Mouse (Mus musculus) hindbrain, embryonic 14.5 days (tissue): ENCODE results near the gene Slc27a2. TPM values are rescaled to one million over a fixed set of nuclear protein-coding genes. Genes with fewer than 3 reads are reported as not detected.
"Not testable (repeated sequence)": the region's sequence is repeated elsewhere in the genome, so short reads cannot be mapped to it uniquely, and the experiment has no call there.

ENCODE experiments used
- ATAC-seq: fragments of 200-750 bp; cut with Nextera tagmentation; 2 replicates; pipeline ENCODE4 v1.8.0; 2017; ENCODE audit warnings: moderate number of reproducible peaks, mild to moderate bottlenecking, moderate TSS enrichment, moderate library complexity; ENCODE audit not compliant: low FRiP score
- DNase-seq: peaks from one replicate; pipeline ENCODE4 v3.0.0-alpha.2; 2015; ENCODE audit warnings: low spot score
- H3K27ac ChIP-seq: fragments of 300-500 bp; sonication (generic); 2 replicates; pipeline ENCODE4 v1.5.1; 2014; ENCODE audit warnings: mild to moderate bottlenecking, moderate library complexity
- H3K27me3 ChIP-seq: fragments of 300-500 bp; sonication (generic); 2 replicates; pipeline ENCODE4 v1.6.1; 2014; ENCODE audit warnings: mild to moderate bottlenecking, low read length, mixed read lengths; ENCODE audit not compliant: control insufficient read depth, insufficient read depth
- H3K36me3 ChIP-seq: fragments of 300-500 bp; sonication (generic); replicated peaks from 2 replicates; pipeline ENCODE4 v1.6.1; 2014; ENCODE audit not compliant: control insufficient read depth, insufficient read depth
- H3K4me1 ChIP-seq: fragments of 300-500 bp; sonication (generic); replicated peaks from 2 replicates; pipeline ENCODE4 v1.6.1; 2014; ENCODE audit warnings: antibody characterized with exemption, low read length, mixed read lengths; ENCODE audit not compliant: control insufficient read depth, insufficient read depth
- H3K4me2 ChIP-seq: fragments of 300-500 bp; sonication (generic); replicated peaks from 2 replicates; pipeline ENCODE4 v1.6.1; 2014; ENCODE audit warnings: mild to moderate bottlenecking, moderate library complexity
- H3K4me3 ChIP-seq: fragments of 300-500 bp; sonication (generic); replicated peaks from 2 replicates; pipeline ENCODE4 v1.5.1; 2014; ENCODE audit warnings: mild to moderate bottlenecking, low read length
- H3K9ac ChIP-seq: fragments of 300-500 bp; sonication (generic); 2 replicates; pipeline ENCODE4 v1.6.1; 2014
- H3K9me3 ChIP-seq: fragments of 300-500 bp; sonication (generic); 2 replicates; pipeline ENCODE4 v1.6.1; 2016; ENCODE audit warnings: low read length; ENCODE audit not compliant: control insufficient read depth
- WGBS: fragments of 180-500 bp; shearing (Covaris S2); extraction: QIAGEN DNeasy Blood & Tissue Kit; methylation state at CpG from one replicate; pipeline ENCODE4 v1.1.7; 2014; 5-methylcytosine and 5-hydroxymethylcytosine counted together
- polyA plus RNA-seq: library from polyadenylated mRNA; unstranded; fragments of >200 nt; fragmentation: Nextera tagmentation; extraction: Ambion mirVana; gene quantifications from 2 replicates; pipeline ENCODE4 v1.2.1, GENCODE M21; 2014

Slc27a2 gene
- polyA plus RNA-seq, 1 experiment from 2014 or later: 9.7 TPM

GRCm38 (mm10) chr2:126523101-126523745 is 29.0 kb upstream of the Slc27a2 start:
- not testable (repeated sequence) for H3K4me1 ChIP-seq, H3K36me3 ChIP-seq, ATAC-seq, H3K4me3 ChIP-seq, DNase-seq, H3K9me3 ChIP-seq, H3K27me3 ChIP-seq, H3K9ac ChIP-seq, H3K27ac ChIP-seq, H3K4me2 ChIP-seq
- 60% methylated on average over 5 of the region's 5 CpGs for WGBS

DNA sequence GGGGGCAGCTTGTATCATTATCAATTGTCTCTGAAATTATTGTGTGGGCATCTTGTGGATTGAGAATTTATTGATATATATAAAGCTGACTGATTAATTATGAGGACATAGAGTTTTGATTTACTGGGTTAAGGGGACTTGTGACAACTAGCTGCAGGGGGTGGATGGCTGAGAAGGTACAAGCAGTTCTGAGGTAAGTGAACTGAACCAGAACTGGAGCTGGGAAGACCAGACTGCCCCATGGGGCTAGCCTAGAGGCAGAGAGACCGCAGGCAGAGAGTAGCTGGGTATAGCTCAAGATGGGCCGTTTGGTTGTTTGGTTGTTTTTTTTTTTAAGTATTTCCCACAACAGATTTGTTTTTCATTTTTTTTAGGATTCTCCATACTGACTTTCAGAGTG is 27.9 kb upstream of the Slc27a2 start:
- Histone ChIP-seq H3K4me2 (no peak overlapping the region), H3K27ac (no peak overlapping the region), H3K36me3 (no peaks in the 10 kb centered on the region), H3K4me3 (no peak overlapping the region), H3K27me3 (no peaks in the 10 kb centered on the region), H3K9me3 (no peaks in the 10 kb centered on the region), H3K4me1 (no peaks in the 10 kb centered on the region), H3K9ac (no peak overlapping the region)
- WGBS: 85% methylated on average over 2 of the region's 2 CpGs
- DNase-seq: no peak
- ATAC-seq: no peak

DNA sequence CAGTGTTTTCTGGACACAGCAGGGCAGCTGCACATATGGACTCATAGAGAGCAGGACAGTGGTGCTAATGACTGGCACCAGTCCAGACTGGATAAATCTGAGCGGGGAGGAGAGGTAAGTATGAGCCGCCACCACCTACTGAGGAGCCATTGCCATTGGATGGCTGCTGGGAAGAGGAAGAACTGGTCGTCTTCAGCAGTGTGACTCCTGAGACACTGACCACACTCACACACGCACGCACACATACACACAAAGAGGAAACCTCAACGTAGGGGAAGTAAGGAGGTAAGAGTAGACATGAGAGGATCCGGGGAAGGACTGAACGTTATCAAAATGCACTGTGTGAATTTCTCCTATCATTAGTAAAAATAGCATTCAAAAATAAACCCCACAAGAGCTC is 24.7 kb upstream of the Slc27a2 start:
- H3K27ac ChIP-seq: no peak overlapping the region
- H3K9ac ChIP-seq: no peak overlapping the region
- WGBS: 92% methylated on average over 8 of the region's 8 CpGs

DNA sequence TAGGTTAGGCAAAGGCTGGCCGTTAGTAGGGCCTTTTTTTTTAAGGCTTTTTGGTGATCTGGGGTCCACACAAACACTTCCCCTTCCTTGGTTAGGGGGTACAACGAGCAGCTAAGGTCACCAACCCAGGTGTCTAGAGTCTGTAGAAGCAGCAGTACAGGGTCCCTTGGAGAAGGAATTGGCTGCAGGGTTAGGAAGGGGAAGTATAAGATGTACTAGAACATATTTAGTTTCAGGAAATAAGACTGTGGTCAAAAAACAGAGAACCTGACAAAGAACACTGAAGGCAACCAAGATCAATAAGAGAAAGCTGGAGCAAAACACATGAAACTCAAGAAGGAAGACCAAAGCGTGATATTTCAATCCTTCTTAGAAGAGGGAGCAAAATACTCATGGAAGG is 21.6 kb upstream of the Slc27a2 start:
- no peaks in the 10 kb centered on the region for H3K4me1 ChIP-seq
- 83% methylated on average over 3 of the region's 3 CpGs for WGBS

More for the DNA sequence above, 24.7 kb upstream of the Slc27a2 start:
- H3K9me3 ChIP-seq: no peaks in the 10 kb centered on the region
- no peak overlapping the region for H3K4me2 ChIP-seq
- H3K36me3 ChIP-seq: no peaks in the 10 kb centered on the region
- DNase-seq (no peak), ATAC-seq (no peak)
- no peaks in the 10 kb centered on the region for H3K27me3 ChIP-seq
- no peak overlapping the region for H3K4me3 ChIP-seq
- H3K4me1 ChIP-seq: no peaks in the 10 kb centered on the region

DNA sequence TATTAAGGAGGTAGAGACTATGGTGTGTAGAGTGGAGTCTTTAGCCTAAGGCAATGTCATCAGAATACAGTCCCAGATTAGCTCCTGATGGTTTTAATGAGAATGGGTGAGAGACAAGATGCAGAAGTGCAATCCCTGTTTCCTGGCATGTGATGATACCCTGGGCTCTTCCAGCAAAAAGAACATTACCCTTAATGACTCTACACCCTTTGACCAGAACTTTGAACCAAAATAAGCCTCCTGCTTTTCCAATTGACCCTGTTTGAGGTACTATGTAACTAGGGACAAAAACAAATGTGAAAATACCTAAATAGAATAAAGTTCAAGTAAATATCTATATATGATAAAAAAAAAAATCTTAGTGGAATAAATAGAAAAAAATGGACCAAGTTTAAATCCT is 14.6 kb upstream of the Slc27a2 start:
- Histone ChIP-seq H3K4me2 (no peak overlapping the region), H3K4me1 (no peaks in the 10 kb centered on the region), H3K36me3 (no peaks in the 10 kb centered on the region), H3K9ac (no peak overlapping the region), H3K4me3 (no peak overlapping the region), H3K9me3 (0 out of 2 replicates have a peak, but pooled peaks cover under 1% of the 10 kb centered on the region), H3K27me3 (no peaks in the 10 kb centered on the region), H3K27ac (no peak overlapping the region)
- DNase-seq (no peak), ATAC-seq (no peak)

More for the DNA sequence above, 21.6 kb upstream of the Slc27a2 start:
- no peaks in the 10 kb centered on the region for H3K27me3 ChIP-seq
- ATAC-seq (no peak), DNase-seq (no peak)
- no peak overlapping the region for H3K4me3 ChIP-seq
- H3K27ac ChIP-seq: no peak overlapping the region
- no peaks in the 10 kb centered on the region for H3K36me3 ChIP-seq
- no peaks in the 10 kb centered on the region for H3K9me3 ChIP-seq
- H3K4me2 ChIP-seq: no peak overlapping the region
- H3K9ac ChIP-seq: no peak overlapping the region

- H3K4me2 ChIP-seq: no peak overlapping the region
- WGBS: 87% methylated on average over 6 of the region's 6 CpGs
- ATAC-seq (no peak), DNase-seq (no peak)
- H3K4me3 ChIP-seq: no peak overlapping the region
- no peaks in the 10 kb centered on the region for H3K36me3 ChIP-seq
- no peak overlapping the region for H3K27ac ChIP-seq
- no peaks in the 10 kb centered on the region for H3K27me3 ChIP-seq
- H3K4me1 ChIP-seq: no peaks in the 10 kb centered on the region
- H3K9ac ChIP-seq: no peak overlapping the region
- H3K9me3 ChIP-seq: 0 out of 2 replicates have a peak, but pooled peaks cover 5% of the 10 kb centered on the region
Measured at GRCm38 (mm10) chr2:126540390-126540925, 11.7 kb upstream of the Slc27a2 start.

GRCm38 (mm10) chr2:126542211-126542610 is 10.0 kb upstream of the Slc27a2 start:
- no peak for ATAC-seq
- H3K4me2 ChIP-seq: no peak overlapping the region
- H3K27ac ChIP-seq: no peak overlapping the region
- 0 out of 2 replicates have a peak, but pooled peaks cover 5% of the 10 kb centered on the region for H3K9me3 ChIP-seq
- H3K9ac ChIP-seq: no peak overlapping the region
- no peaks in the 10 kb centered on the region for H3K27me3 ChIP-seq
- no peak overlapping the region for H3K4me3 ChIP-seq
- H3K4me1 ChIP-seq: no peaks in the 10 kb centered on the region
- DNase-seq: no peak
- no peaks in the 10 kb centered on the region for H3K36me3 ChIP-seq
- WGBS: 94% methylated on average over 5 of the region's 5 CpGs

DNA sequence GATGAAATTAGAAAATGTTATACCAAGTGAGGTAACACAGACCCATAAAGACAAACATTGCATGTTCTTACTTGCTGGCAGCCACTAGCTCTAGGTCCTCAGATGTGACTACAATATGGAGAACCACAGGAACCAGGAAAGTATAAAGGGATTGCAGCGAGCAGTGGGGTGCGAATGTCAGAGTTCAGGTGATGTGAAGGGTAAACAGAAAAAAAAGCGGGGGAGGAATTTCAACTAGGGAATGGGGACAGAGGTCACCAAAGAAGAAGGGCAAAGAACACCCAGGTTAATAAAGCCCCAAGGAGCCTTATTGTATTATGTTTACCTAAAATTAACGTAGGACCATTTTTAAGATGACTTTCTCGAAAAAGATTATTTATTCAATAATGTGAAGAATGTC is 6.9 kb upstream of the Slc27a2 start:
- ATAC-seq: no peak
- DNase-seq: no peak
- no peaks in the 10 kb centered on the region for H3K4me1 ChIP-seq
- H3K4me2 ChIP-seq: no peak overlapping the region
- 0 out of 2 replicates have a peak, but pooled peaks cover 1% of the 10 kb centered on the region for H3K27me3 ChIP-seq
- H3K4me3 ChIP-seq: no peak overlapping the region
- 65% methylated on average over 5 of the region's 5 CpGs for WGBS
- H3K9me3 ChIP-seq: 0 out of 2 replicates have a peak, but pooled peaks cover 5% of the 10 kb centered on the region
- no peak overlapping the region for H3K9ac ChIP-seq
- no peak overlapping the region for H3K27ac ChIP-seq
- H3K36me3 ChIP-seq: no peaks in the 10 kb centered on the region

DNA sequence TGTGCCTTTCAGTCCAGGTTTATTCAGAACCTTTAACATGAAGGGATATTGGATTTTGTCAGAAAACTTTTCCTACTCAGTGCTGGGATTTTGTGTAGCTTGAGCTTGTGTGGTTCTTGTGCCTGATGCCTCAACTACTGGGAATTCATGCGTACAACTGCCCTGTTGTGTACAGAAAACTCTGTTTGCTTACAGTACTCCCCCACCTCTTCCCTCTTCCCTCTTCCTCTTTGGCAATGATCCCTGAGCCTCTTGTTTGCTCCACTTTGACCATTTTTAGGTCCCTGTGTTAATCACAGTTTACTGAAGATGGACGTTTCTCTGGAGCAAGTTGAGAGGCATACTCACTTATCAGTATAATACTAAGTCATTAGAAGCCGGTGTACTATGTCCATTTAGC is 5.8 kb upstream of the Slc27a2 start:
- no peak overlapping the region for H3K4me2 ChIP-seq
- H3K4me1 ChIP-seq: no peaks in the 10 kb centered on the region
- DNase-seq: no peak
- H3K27me3 ChIP-seq: peaks cover 12% of the 10 kb centered on the region; the same call in 1 of the 2 replicates
- ATAC-seq: no peak
- H3K36me3 ChIP-seq: no peaks in the 10 kb centered on the region
- WGBS: 89% methylated on average over 3 of the region's 3 CpGs
- H3K4me3 ChIP-seq: no peak overlapping the region
- H3K9ac ChIP-seq: no peak overlapping the region
- H3K9me3 ChIP-seq: 0 out of 2 replicates have a peak, but pooled peaks cover 5% of the 10 kb centered on the region
- no peak overlapping the region for H3K27ac ChIP-seq
